Mouse (Mus musculus) midbrain, embryonic 11.5 days (tissue): Measurements from ENCODE around the gene Sept1. TPM values are rescaled to one million over a fixed set of nuclear protein-coding genes. Genes with fewer than 3 reads are reported as not detected.

ENCODE experiments used
- ATAC-seq: fragments of 200-750 bp; cut with Nextera tagmentation; 2 replicates; pipeline ENCODE4 v1.8.0; 2017; ENCODE audit warnings: moderate TSS enrichment, moderate library complexity; ENCODE audit not compliant: low FRiP score
- DNase-seq: peaks from one replicate; pipeline ENCODE4 v3.0.0; 2015; ENCODE audit warnings: low spot score; ENCODE audit errors: missing footprints
- H3K27ac ChIP-seq: fragments of 300-500 bp; sonication (generic); 2 replicates; pipeline ENCODE4 v1.5.1; 2014; ENCODE audit warnings: low read depth, low read length
- H3K27me3 ChIP-seq: fragments of 300-500 bp; sonication (generic); 2 replicates; pipeline ENCODE4 v1.6.1; 2014; ENCODE audit warnings: mild to moderate bottlenecking, low read length, moderate library complexity, mixed read lengths; ENCODE audit not compliant: control insufficient read depth, insufficient read depth
- H3K36me3 ChIP-seq: fragments of 300-500 bp; sonication (generic); 2 replicates; pipeline ENCODE4 v1.6.1; 2014; ENCODE audit warnings: mild to moderate bottlenecking, low read length, moderate library complexity, mixed read lengths; ENCODE audit not compliant: control insufficient read depth, insufficient read depth
- H3K4me1 ChIP-seq: fragments of 300-500 bp; sonication (generic); 2 replicates; pipeline ENCODE4 v1.6.1; 2014; ENCODE audit warnings: low read length; ENCODE audit not compliant: control insufficient read depth, insufficient read depth
- H3K4me2 ChIP-seq: fragments of 300-500 bp; sonication (generic); 2 replicates; pipeline ENCODE4 v1.6.1; 2014; ENCODE audit warnings: mild to moderate bottlenecking, moderate library complexity
- H3K4me3 ChIP-seq: fragments of 300-500 bp; sonication (generic); 2 replicates; pipeline ENCODE4 v1.5.1; 2014; ENCODE audit warnings: low read depth, low read length
- H3K9ac ChIP-seq: fragments of 300-500 bp; sonication (generic); 2 replicates; pipeline ENCODE4 v1.6.1; 2014; ENCODE audit warnings: low read length
- H3K9me3 ChIP-seq: fragments of 300-500 bp; sonication (generic); 2 replicates; pipeline ENCODE4 v1.6.1; 2016; ENCODE audit warnings: low read length; ENCODE audit not compliant: control insufficient read depth
- WGBS: fragments of 180-500 bp; shearing (Covaris S2); extraction: QIAGEN DNeasy Blood & Tissue Kit; methylation state at CpG from one replicate; pipeline ENCODE4 v1.1.7; 2014; 5-methylcytosine and 5-hydroxymethylcytosine counted together
- polyA plus RNA-seq: library from polyadenylated mRNA; unstranded; fragments of >200 nt; fragmentation: Nextera tagmentation; extraction: Ambion mirVana; gene quantifications from 2 replicates; pipeline ENCODE4 v1.2.1, GENCODE M21; 2014

The Sept1 gene
- polyA plus RNA-seq, 1 experiment from 2014 or later = 29.8 TPM

DNA sequence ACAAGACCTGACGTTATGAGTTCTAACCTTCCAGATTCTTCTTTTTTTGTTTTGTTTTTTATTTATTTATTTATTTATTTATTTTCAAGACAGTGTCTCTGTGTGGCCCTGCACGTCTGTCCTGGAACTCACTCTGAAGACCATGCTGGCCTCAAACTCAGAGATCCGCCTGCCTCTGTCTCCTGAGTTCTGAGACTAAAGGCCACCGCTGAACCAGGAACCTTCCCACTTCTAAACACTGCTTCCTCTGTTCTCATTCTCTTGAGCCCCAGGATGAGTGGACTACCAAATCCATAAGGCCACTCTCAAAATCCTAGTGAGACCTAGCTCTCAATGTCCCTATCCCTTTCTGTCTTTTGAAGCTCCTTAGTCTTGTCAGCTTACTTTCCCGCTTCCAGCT lies 23.1 kb downstream of the Sept1 start:
- Histone ChIP-seq H3K4me1 (peaks cover 10% of the 10 kb centered on the region), H3K9ac (no peak overlapping the region), H3K27me3 (peaks cover 11% of the 10 kb centered on the region; the same call in 1 of the 2 replicates), H3K9me3 (no peaks in the 10 kb centered on the region), H3K27ac (no peak overlapping the region), H3K4me2 (peak overlapping the region; percentile 82; the same call in 1 of the 2 replicates), H3K4me3 (no peak overlapping the region), H3K36me3 (no peaks in the 10 kb centered on the region)
- DNase-seq (no peak), ATAC-seq (no peak)
- WGBS = 81% methylated on average over 5 of the region's 5 CpGs

DNA sequence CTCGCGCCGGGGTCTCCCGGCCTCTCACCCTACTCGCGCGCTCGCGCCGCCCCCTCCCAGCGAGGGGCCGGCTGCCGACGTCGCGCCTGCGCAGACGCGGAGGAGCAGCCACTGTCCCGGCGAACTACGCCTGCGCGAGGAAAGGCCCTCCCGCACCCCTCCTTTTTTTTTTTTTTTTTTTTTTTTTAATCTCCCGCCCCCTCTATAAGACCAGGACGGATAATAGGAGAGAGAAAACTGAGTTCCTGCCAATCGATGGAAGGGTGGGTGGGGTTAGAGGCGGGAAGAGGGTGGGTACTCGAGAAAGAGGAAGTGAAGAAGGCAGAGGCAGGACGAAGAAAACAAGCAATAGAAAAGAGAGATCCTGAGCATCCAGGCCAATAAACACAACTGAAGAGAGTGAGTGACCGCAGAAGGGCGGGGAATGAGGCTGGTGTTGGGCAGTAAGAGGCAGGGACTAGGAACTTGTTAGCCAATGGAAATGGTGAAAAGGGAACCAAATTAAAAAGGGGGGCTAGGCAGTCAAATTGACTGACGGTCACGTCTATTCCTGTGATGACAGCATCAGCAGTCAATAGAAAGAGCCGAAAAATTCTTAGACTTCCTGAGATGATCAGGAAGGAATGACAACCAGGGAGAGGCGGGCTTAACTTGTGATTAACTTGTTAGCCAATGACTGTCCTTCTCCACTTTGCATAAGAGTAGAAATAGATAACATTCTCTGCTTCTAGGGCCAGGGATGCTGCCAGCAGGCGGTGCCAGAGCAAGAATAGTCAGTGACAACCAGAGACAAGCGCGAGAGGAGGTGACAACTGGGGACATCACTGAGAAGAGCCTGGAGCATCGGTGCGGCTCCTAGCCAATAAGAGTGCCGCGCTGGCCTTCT lies 24.1 kb downstream of the Sept1 start, which contains the start of gene Mylpf:
Mylpf (plus strand) TSS at position 338 of the 886 bp plus-strand sequence.
- peak within 1 kb of the TSS; percentile 82 for H3K4me2 ChIP-seq
- no peaks in the 10 kb centered on the region for H3K9me3 ChIP-seq
- H3K4me3 ChIP-seq = peak within 1 kb of the TSS; percentile 86
- H3K4me1 ChIP-seq = peaks cover 10% of the 10 kb centered on the region
- WGBS = under 1% methylated on average over 42 of the region's 44 CpGs
- no peaks in the 10 kb centered on the region for H3K36me3 ChIP-seq
- peak within 1 kb of the TSS; percentile 75 for H3K27ac ChIP-seq
- ATAC-seq (peak; percentile 92), DNase-seq (peak; percentile 99)
- peaks cover 3% of the 10 kb centered on the region; the same call in 1 of the 2 replicates for H3K27me3 ChIP-seq
- H3K9ac ChIP-seq = peak within 1 kb of the TSS; percentile 89

DNA sequence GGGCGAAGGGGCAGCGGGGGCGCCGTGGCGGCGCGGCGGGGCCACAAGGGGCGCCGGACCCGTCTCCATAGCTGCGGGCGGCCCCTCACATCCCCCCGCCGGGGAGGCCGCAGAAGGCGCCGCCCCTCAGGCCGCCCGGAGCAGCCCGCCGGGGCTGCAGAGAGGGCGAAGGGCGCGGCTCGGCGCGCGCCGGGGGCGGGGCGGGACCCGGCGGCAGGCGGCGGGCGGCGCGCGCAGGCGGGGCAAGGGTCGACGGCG lies 24.7 kb downstream of the Sept1 start, which contains the start of gene Tbc1d10b:
Tbc1d10b (minus strand) TSS at position 174 of the 258 bp plus-strand sequence.
- Histone ChIP-seq H3K4me1 (peaks cover 10% of the 10 kb centered on the region), H3K27me3 (no peaks in the 10 kb centered on the region), H3K9ac (peak within 1 kb of the TSS; percentile 89), H3K36me3 (no peaks in the 10 kb centered on the region), H3K4me2 (peak within 1 kb of the TSS; percentile 82), H3K4me3 (peak within 1 kb of the TSS; percentile 86), H3K9me3 (no peaks in the 10 kb centered on the region), H3K27ac (peak within 1 kb of the TSS; percentile 75)
- ATAC-seq = peak; percentile 71
- DNase-seq = no peak
- 0% methylated on average over 13 of the region's 44 CpGs for WGBS

DNA sequence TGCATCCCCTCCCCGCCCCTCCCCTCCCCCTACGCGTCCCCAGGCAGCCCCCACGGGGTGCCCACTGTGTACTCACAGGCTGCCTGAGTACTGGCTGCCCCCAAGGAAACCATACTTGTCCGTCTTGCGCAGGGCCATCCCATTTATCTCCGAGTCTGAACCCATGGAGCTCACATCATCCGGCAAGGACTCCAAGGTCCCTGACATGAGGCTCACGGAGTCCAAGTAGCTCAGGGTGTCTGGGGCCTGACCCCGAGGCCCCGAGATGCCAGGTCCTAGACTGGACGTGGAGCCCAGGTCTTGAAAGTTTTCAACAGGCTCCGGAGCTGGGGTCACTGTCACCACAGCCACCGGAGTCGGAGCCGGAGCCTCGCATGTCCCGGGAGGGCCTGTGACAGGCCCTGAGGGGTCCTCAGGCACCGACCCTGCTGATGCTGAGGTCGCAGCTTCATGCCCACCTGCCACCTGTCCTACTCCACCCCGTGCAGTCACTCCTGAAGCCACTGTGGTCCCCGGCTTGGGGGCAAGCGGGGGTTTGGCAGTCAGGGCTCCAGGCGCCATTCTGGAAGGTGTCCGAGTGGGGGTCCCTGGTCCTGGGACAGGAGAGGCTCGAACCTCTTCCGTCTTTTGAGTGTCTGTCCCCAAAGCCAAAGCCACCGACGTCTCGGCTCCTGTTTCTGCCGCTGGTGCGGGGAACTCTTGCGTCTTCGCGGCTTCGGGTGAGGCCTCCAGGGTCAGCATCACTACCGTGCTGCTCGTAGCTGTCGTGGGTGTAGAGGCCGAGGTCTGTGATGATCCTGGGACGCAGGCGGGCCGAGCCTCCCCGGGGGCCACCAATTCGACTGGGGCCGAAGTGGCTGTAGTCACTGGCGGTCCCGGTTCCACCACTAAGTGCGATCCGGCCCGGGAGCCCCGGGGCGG lies 25.3 kb downstream of the Sept1 start:
- DNase-seq (peak; percentile 93), ATAC-seq (peak; percentile 29; the same call in 1 of the 2 replicates)
- H3K27ac ChIP-seq = peak overlapping the region; percentile 75
- H3K27me3 ChIP-seq = no peaks in the 10 kb centered on the region
- no peaks in the 10 kb centered on the region for H3K36me3 ChIP-seq
- peak overlapping the region; percentile 86 for H3K4me3 ChIP-seq
- WGBS = under 1% methylated on average over 50 of the region's 53 CpGs
- H3K9ac ChIP-seq = peak overlapping the region; percentile 89
- no peaks in the 10 kb centered on the region for H3K9me3 ChIP-seq
- peak overlapping the region; percentile 82 for H3K4me2 ChIP-seq
- H3K4me1 ChIP-seq = peaks cover 10% of the 10 kb centered on the region

DNA sequence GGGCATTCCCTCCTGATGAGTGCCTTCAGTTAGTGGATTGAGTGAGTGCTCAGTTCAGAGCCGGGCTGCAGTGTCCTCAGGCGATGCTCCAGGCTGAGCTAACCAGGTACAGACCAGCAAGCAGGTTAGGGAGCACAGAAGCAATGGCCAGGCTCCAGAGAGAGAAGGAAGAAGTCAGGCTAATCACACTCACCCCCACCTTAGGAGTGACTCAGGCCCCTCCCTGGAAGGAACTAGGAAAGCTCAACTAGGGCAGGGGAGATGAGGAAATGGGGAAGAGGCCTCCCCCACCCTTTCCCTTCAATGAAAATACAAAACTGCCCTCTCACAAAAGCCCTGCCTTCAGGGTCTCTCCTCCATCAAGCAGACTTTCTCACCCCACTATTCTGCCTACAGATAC lies 26.3 kb downstream of the Sept1 start:
- Histone ChIP-seq H3K27ac (no peak overlapping the region), H3K27me3 (no peaks in the 10 kb centered on the region), H3K36me3 (no peaks in the 10 kb centered on the region), H3K4me2 (peak overlapping the region; percentile 82), H3K9ac (peak overlapping the region; percentile 89), H3K4me1 (peaks cover 10% of the 10 kb centered on the region), H3K9me3 (no peaks in the 10 kb centered on the region), H3K4me3 (peak overlapping the region; percentile 86)
- 69% methylated on average over 2 of the region's 2 CpGs for WGBS
- DNase-seq = no peak
- ATAC-seq = no peak

DNA sequence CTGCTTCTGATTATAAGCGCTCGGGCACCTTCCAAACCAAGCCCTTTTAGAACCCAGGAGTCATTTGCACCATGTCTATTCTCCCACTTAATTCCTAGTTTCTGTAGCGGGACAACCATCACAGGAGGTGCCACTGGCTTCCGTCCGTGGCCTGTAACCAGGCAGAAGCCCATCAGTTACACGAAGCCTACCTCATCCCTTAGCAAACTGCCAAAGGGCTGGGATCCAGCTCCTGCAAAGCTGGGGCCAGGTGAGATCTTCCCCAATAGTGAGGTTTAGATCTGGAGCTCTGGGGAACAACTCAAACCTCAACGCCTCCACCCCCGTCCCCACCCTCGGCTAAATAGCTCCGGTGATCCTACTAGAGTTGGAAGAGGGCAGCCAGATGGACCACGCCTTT lies 36.4 kb downstream of the Sept1 start:
- Histone ChIP-seq H3K27me3 (no peaks in the 10 kb centered on the region), H3K36me3 (peaks cover 40% of the 10 kb centered on the region), H3K27ac (peak overlapping the region; percentile 37), H3K4me3 (peak overlapping the region; percentile 85), H3K4me2 (peak overlapping the region; percentile 57), H3K9me3 (no peaks in the 10 kb centered on the region), H3K9ac (peak overlapping the region; percentile 76), H3K4me1 (peaks cover 15% of the 10 kb centered on the region)
- ATAC-seq = 0 out of 2 replicates have a peak, but pooled peaks have one; percentile 1
- 62% methylated on average over 11 of the region's 11 CpGs for WGBS
- no peak for DNase-seq

DNA sequence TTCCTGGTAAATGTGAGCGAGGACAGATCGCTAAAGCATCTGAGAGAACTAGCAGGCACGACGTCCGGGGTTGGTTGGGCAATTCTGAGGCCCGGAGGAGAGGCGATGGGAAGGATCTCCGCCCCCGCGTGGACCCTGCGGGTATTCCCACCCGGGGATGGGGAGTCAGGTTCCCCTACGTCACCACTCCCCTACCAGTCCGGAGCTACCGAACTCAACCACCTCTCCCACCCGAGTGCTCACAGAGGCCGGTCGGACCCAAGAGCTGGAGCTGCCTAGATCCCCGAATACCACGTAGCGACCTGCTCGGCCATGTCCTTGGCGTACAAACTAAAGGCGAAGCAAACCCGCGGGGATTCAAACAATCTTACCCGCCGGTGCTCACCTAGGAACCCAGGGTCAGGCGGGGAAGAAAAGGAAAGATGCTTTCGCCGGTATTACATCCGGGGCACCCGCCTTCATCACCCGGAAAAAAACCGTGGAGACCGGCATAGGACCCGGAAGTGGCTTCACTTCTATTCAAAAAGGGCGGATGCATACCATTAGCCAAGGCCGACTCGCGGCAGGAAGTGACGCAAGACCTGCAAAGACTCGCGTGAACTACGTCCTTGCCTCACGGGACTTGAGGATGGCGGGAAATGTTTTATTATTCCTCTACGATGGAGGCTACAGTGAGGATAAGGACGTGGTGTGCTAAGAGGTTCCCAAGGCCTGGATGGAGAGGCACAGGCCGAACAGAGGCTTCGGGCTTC lies 37.2 kb downstream of the Sept1 start, which contains the start of gene Cd2bp2:
Cd2bp2 (minus strand) TSS at position 507 of the 752 bp plus-strand sequence.
- WGBS = under 1% methylated on average over 51 of the region's 51 CpGs
- Histone ChIP-seq H3K36me3 (peaks cover 40% of the 10 kb centered on the region), H3K9ac (peak within 1 kb of the TSS; percentile 85), H3K4me1 (peaks cover 15% of the 10 kb centered on the region), H3K4me3 (peak within 1 kb of the TSS; percentile 85), H3K9me3 (no peaks in the 10 kb centered on the region), H3K27me3 (no peaks in the 10 kb centered on the region), H3K4me2 (peak within 1 kb of the TSS; percentile 86), H3K27ac (peak within 1 kb of the TSS; percentile 76)
- DNase-seq (peak; percentile 99), ATAC-seq (peak; percentile 97)

DNA sequence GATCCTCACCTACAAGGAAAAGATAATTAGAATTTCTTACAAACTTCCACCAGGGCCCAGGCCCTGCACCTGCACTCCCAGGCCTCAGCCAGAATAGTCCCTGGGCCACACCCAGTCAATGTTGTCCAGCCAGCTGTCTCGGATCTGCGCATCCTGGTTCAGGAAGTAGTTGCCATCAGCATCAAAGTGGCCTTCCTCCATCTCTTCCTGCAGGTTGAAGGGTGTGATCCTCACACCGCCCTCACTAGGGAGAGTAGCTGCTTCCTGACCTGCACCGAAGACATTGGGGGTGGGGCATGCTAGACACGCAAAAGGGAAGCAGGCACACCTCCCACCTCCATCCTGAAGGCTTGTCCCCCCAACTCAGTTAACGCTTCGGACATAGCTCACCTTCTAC lies 38.3 kb downstream of the Sept1 start:
- Histone ChIP-seq H3K27me3 (no peaks in the 10 kb centered on the region), H3K27ac (no peak overlapping the region), H3K9ac (peak overlapping the region; percentile 85), H3K36me3 (peaks cover 40% of the 10 kb centered on the region), H3K4me1 (peaks cover 15% of the 10 kb centered on the region), H3K9me3 (no peaks in the 10 kb centered on the region), H3K4me3 (peak overlapping the region; percentile 85), H3K4me2 (peak overlapping the region; percentile 86)
- ATAC-seq (no peak), DNase-seq (no peak)
- 83% methylated on average over 7 of the region's 7 CpGs for WGBS
